Mouse (Mus musculus): Measurements from ENCODE around the gene Trim21. TPM values are rescaled to one million over a fixed set of nuclear protein-coding genes. Genes with fewer than 3 reads are reported as not detected.

The Trim21 gene
- total RNA-seq, 1 experiment from 2014 or later, result 17.7 TPM

Other genes starting within 250 kb of the Trim21 start
- 28.2 and 36.0 TPM in 2 replicates for gene Rrm1, start 123.8 kb downstream of the Trim21 start, total RNA-seq (2021)
- not detected in 2 replicates for gene Olfr543, start 83.8 kb downstream of the Trim21 start, total RNA-seq (2021)
- not detected in 2 replicates for gene Olfr544, start 77.2 kb downstream of the Trim21 start, total RNA-seq (2021)
- not detected in 2 replicates for gene Olfr545, start 65.9 kb downstream of the Trim21 start, total RNA-seq (2021)
- not detected in 2 replicates for gene Olfr547, start 30.7 kb downstream of the Trim21 start, total RNA-seq (2021)
- gene Olfr548-ps1, start 24.6 kb downstream of the Trim21 start, total RNA-seq (2021), result not detected in 2 replicates
- not detected in 2 replicates for gene Olfr549, start 15.6 kb downstream of the Trim21 start, total RNA-seq (2021)
- not detected in 2 replicates for gene Olfr550, start 6.0 kb upstream of the Trim21 start, total RNA-seq (2021)
- not detected in 2 replicates for gene Olfr551, start 26.4 kb upstream of the Trim21 start, total RNA-seq (2021)
- 0.19 TPM in 1 of 2 replicates, not detected in the other for gene Olfr552, start 32.3 kb upstream of the Trim21 start, total RNA-seq (2021)
- gene Olfr553, start 52.7 kb upstream of the Trim21 start, total RNA-seq (2021), result not detected in 2 replicates
- gene Olfr554, start 72.9 kb upstream of the Trim21 start, total RNA-seq (2021), result not detected in 2 replicates
- gene Olfr555, start 93.3 kb upstream of the Trim21 start, total RNA-seq (2021), result not detected in 2 replicates
- gene Olfr556, start 99.4 kb upstream of the Trim21 start, total RNA-seq (2021), result not detected in 2 replicates
- gene Trim68, start 121.8 kb upstream of the Trim21 start, total RNA-seq (2021), result 13.9 and 17.4 TPM in 2 replicates
- gene Olfr557, start 130.4 kb upstream of the Trim21 start, total RNA-seq (2021), result not detected in 2 replicates
- gene Olfr558, start 136.7 kb upstream of the Trim21 start, total RNA-seq (2021), result 0.36 and 0.38 TPM in 2 replicates
- not detected in 2 replicates for gene Olfr33, start 153.6 kb upstream of the Trim21 start, total RNA-seq (2021)
- gene Olfr559, start 162.0 kb upstream of the Trim21 start, total RNA-seq (2021), result not detected in 2 replicates
- not detected in 2 replicates for gene Olfr560, start 193.9 kb upstream of the Trim21 start, total RNA-seq (2021)
- 0.24 and 0.43 TPM in 2 replicates for gene Olfr78, start 194.0 kb upstream of the Trim21 start, total RNA-seq (2021)
- not detected in 2 replicates for gene Olfr561, start 205.7 kb upstream of the Trim21 start, total RNA-seq (2021)
- not detected in 2 replicates for gene Olfr564, start 238.0 kb upstream of the Trim21 start, total RNA-seq (2021)